Mouse (Mus musculus) megakaryocyte, adult 5-6 weeks (primary cell): ENCODE data around the gene Hist2h4. TPM values are rescaled to one million over a fixed set of nuclear protein-coding genes. Genes with fewer than 3 reads are reported as not detected.
A peak's percentile ranks its signal among the peaks of the same experiment; 100 is the strongest.

Source experiments
- ATAC-seq: 2 replicates; pipeline ENCODE4 v1.8.0; 2016; ENCODE audit warnings: mild to moderate bottlenecking, inconsistent platforms; ENCODE audit not compliant: poor library complexity, severe bottlenecking
- total RNA-seq, 2 experiments: library from RNA; stranded (forward) in 1 of 2; stranded (reverse) in 1 of 2; fragments of 153-499, 151-499 nt in 1 of 2; fragments of 221-1000, 200-1000 nt in 1 of 2; gene quantifications; 2 replicates each; pipeline versions ENCODE4 v1.2.3 to v1.2.4; 2015 to 2017

The Hist2h4 gene
- total RNA-seq, 2 experiments from 2014 or later, result 175 to 187 TPM

GRCm38 (mm10) chr3:96226695-96227648 lies 36.1 kb downstream of the Hist2h4 start:
- ATAC-seq, result peak; percentile 73

- ATAC-seq, result no peak
These were observed 37.7 kb downstream of the Hist2h4 start for GRCm38 (mm10) chr3:96225421-96225820.

GRCm38 (mm10) chr3:96222774-96223173 lies 40.3 kb downstream of the Hist2h4 start:
- ATAC-seq, result no peak

- no peak for ATAC-seq
These were observed 41.5 kb downstream of the Hist2h4 start for GRCm38 (mm10) chr3:96221640-96222038.

GRCm38 (mm10) chr3:96220765-96221639 lies 42.1 kb downstream of the Hist2h4 start, which contains the start of the genes Hist2h2ac and Hist2h2be:
Hist2h2ac (minus strand) TSS chr3:96220880.
Hist2h2be (plus strand) TSS chr3:96221119.
- ATAC-seq, result peak; percentile 76

GRCm38 (mm10) chr3:96220131-96220764 lies 42.9 kb downstream of the Hist2h4 start:
- 0 out of 2 replicates have a peak, but pooled peaks have one; percentile 1 for ATAC-seq

- ATAC-seq, result peak; percentile 59
These were observed 43.4 kb downstream of the Hist2h4 start, which contains the start of the genes Bola1 and Hist2h2ab for GRCm38 (mm10) chr3:96219661-96220130. Bola1 (minus strand) TSS chr3:96219709. Hist2h2ab (plus strand) TSS chr3:96219865.

GRCm38 (mm10) chr3:96219191-96219641 lies 43.9 kb downstream of the Hist2h4 start:
- peak; percentile 16; the same call in 1 of the 2 replicates for ATAC-seq

Other genes starting within 250 kb of the Hist2h4 start
- gene Vps45, start 204.8 kb downstream of the Hist2h4 start, total RNA-seq (2015), result 23.8 and 31.2 TPM in 2 replicates
- gene Vps45, start 204.8 kb downstream of the Hist2h4 start, total RNA-seq (2017), result 9.5 and 11.6 TPM in 2 replicates
- 1.2 and 1.3 TPM in 2 replicates for gene Otud7b, start 158.8 kb downstream of the Hist2h4 start, total RNA-seq (2015)
- 3.1 and 4.8 TPM in 2 replicates for gene Otud7b, start 158.8 kb downstream of the Hist2h4 start, total RNA-seq (2017)
- 0.09 TPM in 1 of 2 replicates, not detected in the other for gene Mtmr11, start 101.3 kb downstream of the Hist2h4 start, total RNA-seq (2015)
- not detected in 2 replicates for gene Mtmr11, start 101.3 kb downstream of the Hist2h4 start, total RNA-seq (2017)
- 51.0 and 64.8 TPM in 2 replicates for gene Sf3b4, start 91.0 kb downstream of the Hist2h4 start, total RNA-seq (2015)
- 15.4 and 16.3 TPM in 2 replicates for gene Sf3b4, start 91.0 kb downstream of the Hist2h4 start, total RNA-seq (2017)
- 0.09 and 0.11 TPM in 2 replicates for gene Sv2a, start 82.2 kb downstream of the Hist2h4 start, total RNA-seq (2015)
- gene Sv2a, start 82.2 kb downstream of the Hist2h4 start, total RNA-seq (2017), result 0.07 TPM in 1 of 2 replicates, not detected in the other
- gene Bola1, start 43.6 kb downstream of the Hist2h4 start, total RNA-seq (2015), result 11.9 and 14.2 TPM in 2 replicates
- gene Bola1, start 43.6 kb downstream of the Hist2h4 start, total RNA-seq (2017), result 9.9 and 12.1 TPM in 2 replicates
- 6.0 and 6.9 TPM in 2 replicates for gene Hist2h2ab, start 43.4 kb downstream of the Hist2h4 start, total RNA-seq (2015)
- gene Hist2h2ab, start 43.4 kb downstream of the Hist2h4 start, total RNA-seq (2017), result 70.6 and 78.2 TPM in 2 replicates
- 43.3 and 49.5 TPM in 2 replicates for gene Hist2h2ac, start 42.4 kb downstream of the Hist2h4 start, total RNA-seq (2015)
- 3,888 and 4,875 TPM in 2 replicates for gene Hist2h2ac, start 42.4 kb downstream of the Hist2h4 start, total RNA-seq (2017)
- gene Hist2h2be, start 42.2 kb downstream of the Hist2h4 start, total RNA-seq (2015), result 10.2 and 11.9 TPM in 2 replicates
- 14.8 and 14.9 TPM in 2 replicates for gene Hist2h2be, start 42.2 kb downstream of the Hist2h4 start, total RNA-seq (2017)
- 319 and 351 TPM in 2 replicates for gene Hist2h3c2, start 24.2 kb downstream of the Hist2h4 start, total RNA-seq (2015)
- 146 and 157 TPM in 2 replicates for gene Hist2h3c2, start 24.2 kb downstream of the Hist2h4 start, total RNA-seq (2017)
- gene Hist2h2aa2, start 23.0 kb downstream of the Hist2h4 start, total RNA-seq (2015), result 98.2 and 115 TPM in 2 replicates
- not detected in 2 replicates for gene Hist2h2aa2, start 23.0 kb downstream of the Hist2h4 start, total RNA-seq (2017)
- not detected in 2 replicates for gene Hist2h2aa1, start 17.8 kb downstream of the Hist2h4 start, total RNA-seq (2015)
- gene Hist2h2aa1, start 17.8 kb downstream of the Hist2h4 start, total RNA-seq (2017), result 12,468 and 14,692 TPM in 2 replicates
- 17.8 and 20.2 TPM in 2 replicates for gene Hist2h3c1, start 16.6 kb downstream of the Hist2h4 start, total RNA-seq (2015)
- 2.8 TPM in 1 of 2 replicates, not detected in the other for gene Hist2h3c1, start 16.6 kb downstream of the Hist2h4 start, total RNA-seq (2017)
- gene Hist2h3b, start 5.3 kb upstream of the Hist2h4 start, total RNA-seq (2015), result 1,096 and 1,674 TPM in 2 replicates
- 491 and 548 TPM in 2 replicates for gene Hist2h3b, start 5.3 kb upstream of the Hist2h4 start, total RNA-seq (2017)
- gene Hist2h2bb, start 6.4 kb upstream of the Hist2h4 start, total RNA-seq (2015), result 1,241 and 1,605 TPM in 2 replicates
- 11,779 and 12,958 TPM in 2 replicates for gene Hist2h2bb, start 6.4 kb upstream of the Hist2h4 start, total RNA-seq (2017)
- 15.7 and 25.4 TPM in 2 replicates for gene Fcgr1, start 30.7 kb upstream of the Hist2h4 start, total RNA-seq (2015)
- 24.5 and 27.9 TPM in 2 replicates for gene Fcgr1, start 30.7 kb upstream of the Hist2h4 start, total RNA-seq (2017)
- not detected in 2 replicates for gene BC107364, start 189.0 kb upstream of the Hist2h4 start, total RNA-seq (2015)
- not detected in 2 replicates for gene BC107364, start 189.0 kb upstream of the Hist2h4 start, total RNA-seq (2017)